Mouse (Mus musculus): Measurements from ENCODE around the gene Prtn3.
"Not testable (repeated sequence)": the region's sequence is repeated elsewhere in the genome, so short reads cannot be mapped to it uniquely, and the experiment has no call there.

The Prtn3 gene

GRCm38 (mm10) chr10:79877757-79878156, 3.5 kb downstream of the Prtn3 start:
- DNase-seq (ENCODE audit: low spot score) = no peak

GRCm38 (mm10) chr10:79879527-79879926, 5.3 kb downstream of the Prtn3 start:
- no peak for DNase-seq (ENCODE audit: low spot score)

GRCm38 (mm10) chr10:79880721-79881120, 6.4 kb downstream of the Prtn3 start:
- DNase-seq (ENCODE audit: low spot score) = no peak

GRCm38 (mm10) chr10:79881981-79882380, 7.7 kb downstream of the Prtn3 start:
- no peak for DNase-seq (ENCODE audit: low spot score)

DNA sequence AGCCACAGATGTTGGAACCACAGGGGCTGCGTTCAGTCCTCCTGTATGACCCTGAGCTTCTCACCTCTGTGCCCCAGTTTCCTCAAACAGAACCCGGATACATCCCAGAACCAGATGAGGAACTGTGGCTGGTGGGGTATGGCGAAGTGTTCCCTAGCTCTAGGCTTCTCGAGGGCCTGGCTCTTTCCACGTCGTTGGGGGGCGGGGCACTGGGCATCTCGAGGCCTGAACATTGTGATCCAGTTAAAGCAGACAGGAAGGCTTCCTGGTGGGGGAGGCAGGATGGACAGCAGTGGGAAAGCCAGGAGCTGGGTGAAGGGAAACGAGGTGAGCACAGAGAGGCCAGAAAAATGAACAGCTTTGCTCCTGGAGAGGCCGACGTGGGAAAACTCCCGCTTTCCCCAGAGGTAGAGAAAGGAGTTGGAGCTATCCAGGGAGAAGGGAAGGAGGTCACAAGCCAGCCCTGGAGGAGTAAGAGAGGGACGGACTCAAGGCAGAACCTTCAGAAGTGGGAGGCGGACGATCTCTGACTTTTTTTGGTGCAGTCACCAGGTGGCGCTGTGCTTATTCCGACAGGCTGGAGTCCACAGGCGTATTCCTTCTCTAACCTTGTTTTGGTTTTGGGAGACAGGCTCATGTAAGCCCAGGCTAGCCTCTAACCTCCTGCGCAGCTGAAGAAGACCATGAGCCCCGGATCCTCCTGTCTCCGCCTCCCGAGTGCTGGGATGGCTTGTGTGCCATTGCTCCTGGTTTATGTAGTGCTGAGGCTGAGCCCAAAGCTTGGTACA, 9.2 kb downstream of the Prtn3 start:
- peak; percentile 81 for DNase-seq (ENCODE audit: low spot score)

DNA sequence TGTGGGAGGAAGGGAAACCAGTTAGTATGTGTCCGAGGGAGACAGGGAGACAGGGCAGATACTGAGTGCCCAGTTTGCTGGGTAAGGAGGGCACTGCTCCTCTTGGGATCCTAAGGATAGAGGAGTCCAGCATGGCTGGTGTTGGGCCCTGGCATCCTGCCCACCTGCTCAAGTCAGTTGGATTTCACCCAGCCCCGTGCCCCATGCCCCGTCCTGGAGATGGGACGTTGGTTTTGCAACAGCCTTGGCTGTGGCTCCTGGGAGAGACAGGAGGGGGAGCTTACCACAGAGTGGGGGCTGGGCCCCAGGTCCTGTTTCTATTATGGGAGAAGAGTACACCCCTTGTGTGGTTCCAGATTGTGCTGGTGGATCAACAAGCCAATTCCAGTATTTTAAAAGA, 10.2 kb downstream of the Prtn3 start:
- DNase-seq (ENCODE audit: low spot score) = no peak

- not testable (repeated sequence) for DNase-seq (ENCODE audit: low spot score)
Observed at GRCm38 (mm10) chr10:79884938-79885337, 10.7 kb downstream of the Prtn3 start.

GRCm38 (mm10) chr10:79886054-79886453, 11.8 kb downstream of the Prtn3 start, which contains the start of gene Elane:
Elane (plus strand) TSS chr10:79886247.
- no peak for DNase-seq (ENCODE audit: low spot score)

DNA sequence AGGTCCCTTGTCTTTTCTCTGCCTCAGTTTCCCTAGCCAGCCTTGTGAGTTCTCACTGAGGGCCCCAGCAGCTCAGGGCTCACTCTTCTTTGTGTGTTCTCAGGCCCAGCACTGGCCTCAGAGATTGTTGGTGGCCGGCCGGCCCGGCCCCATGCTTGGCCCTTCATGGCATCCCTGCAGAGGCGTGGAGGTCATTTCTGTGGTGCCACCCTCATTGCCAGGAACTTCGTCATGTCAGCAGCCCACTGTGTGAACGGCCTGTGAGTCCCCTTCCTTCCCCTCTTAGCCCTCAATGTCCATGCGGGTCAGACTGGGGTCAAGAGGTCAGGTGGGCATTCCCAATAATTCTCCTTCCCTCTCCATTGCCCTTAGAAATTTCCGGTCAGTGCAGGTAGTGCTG, 12.3 kb downstream of the Prtn3 start:
- no peak for DNase-seq (ENCODE audit: low spot score)

- no peak for DNase-seq (ENCODE audit: low spot score)
Observed at GRCm38 (mm10) chr10:79889386-79889785, 15.1 kb downstream of the Prtn3 start.

DNA sequence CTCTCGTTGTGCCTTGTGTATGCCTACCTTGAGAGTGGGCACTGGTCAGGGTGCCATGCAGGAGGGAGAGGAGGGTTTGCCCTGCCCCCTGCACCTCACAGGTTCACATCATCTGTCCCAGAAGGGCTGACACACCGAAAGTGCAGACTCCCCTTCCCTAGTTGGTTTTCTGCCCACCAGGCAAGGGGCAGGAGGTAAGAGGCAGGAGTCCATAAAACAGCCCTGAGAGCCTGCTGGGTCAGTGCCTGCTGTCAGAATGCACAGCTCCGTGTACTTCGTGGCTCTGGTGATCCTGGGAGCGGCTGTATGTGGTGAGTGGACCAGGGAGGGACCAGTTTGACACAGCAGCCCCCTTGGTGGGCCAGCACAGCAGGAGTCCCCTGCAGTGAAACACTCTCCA, 16.4 kb downstream of the Prtn3 start, which contains the start of gene Cfd:
Gene Cfd (plus strand): TSS at position 184 of the 400 bp plus-strand sequence.
- DNase-seq (ENCODE audit: low spot score) = no peak

DNA sequence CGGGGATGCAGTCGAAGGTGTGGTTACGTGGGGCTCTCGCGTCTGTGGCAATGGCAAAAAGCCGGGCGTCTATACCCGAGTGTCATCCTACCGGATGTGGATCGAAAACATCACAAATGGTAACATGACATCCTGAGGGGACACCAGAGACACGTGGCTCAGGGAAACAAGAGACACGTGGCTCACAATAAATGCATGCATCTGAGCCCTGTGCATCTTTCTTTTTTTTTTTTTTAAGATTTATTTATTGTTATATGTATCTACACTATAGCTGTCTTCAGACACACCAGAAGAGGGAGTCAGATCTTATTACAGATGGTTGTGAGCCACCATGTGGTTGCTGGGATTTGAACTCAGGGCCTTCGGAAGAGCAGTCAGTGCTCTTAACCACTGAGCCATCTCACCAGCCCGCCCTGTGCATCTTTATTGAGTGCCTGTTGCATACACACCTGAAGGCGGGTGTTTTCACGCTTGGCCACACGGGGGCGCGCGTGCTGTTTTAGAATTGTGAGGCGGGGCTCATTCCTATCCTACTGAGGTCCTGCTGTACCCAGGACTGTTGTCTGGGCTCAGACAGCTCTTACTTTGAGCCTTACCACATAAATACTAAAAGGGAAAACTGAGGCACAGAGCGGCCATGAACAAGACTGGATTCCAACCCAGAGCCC, 18.3 kb downstream of the Prtn3 start:
- DNase-seq (ENCODE audit: low spot score) = peak; percentile 78

DNA sequence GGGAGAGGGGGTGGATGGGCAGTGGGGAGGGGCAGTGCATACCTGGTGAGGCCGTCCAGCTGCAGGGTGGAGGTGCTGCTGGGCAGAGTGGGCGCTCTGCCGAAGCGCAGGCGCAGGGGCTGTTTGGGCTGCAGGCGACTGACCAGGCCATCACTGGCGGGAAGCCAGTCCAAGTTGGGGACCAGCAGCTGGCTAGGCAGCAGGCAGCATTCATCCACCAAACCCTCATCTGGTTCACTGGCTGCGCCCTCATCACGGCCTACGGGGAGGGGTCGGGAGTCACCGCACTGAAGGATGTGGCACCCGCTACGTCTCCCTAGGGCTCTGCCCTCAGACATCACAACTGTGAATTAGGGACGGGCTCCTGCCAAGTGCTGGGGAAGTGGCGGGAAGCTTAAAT, 22.0 kb downstream of the Prtn3 start:
- DNase-seq (ENCODE audit: low spot score) = no peak

- DNase-seq (ENCODE audit: low spot score) = no peak
Observed at GRCm38 (mm10) chr10:79896814-79897213, 22.5 kb downstream of the Prtn3 start.

DNA sequence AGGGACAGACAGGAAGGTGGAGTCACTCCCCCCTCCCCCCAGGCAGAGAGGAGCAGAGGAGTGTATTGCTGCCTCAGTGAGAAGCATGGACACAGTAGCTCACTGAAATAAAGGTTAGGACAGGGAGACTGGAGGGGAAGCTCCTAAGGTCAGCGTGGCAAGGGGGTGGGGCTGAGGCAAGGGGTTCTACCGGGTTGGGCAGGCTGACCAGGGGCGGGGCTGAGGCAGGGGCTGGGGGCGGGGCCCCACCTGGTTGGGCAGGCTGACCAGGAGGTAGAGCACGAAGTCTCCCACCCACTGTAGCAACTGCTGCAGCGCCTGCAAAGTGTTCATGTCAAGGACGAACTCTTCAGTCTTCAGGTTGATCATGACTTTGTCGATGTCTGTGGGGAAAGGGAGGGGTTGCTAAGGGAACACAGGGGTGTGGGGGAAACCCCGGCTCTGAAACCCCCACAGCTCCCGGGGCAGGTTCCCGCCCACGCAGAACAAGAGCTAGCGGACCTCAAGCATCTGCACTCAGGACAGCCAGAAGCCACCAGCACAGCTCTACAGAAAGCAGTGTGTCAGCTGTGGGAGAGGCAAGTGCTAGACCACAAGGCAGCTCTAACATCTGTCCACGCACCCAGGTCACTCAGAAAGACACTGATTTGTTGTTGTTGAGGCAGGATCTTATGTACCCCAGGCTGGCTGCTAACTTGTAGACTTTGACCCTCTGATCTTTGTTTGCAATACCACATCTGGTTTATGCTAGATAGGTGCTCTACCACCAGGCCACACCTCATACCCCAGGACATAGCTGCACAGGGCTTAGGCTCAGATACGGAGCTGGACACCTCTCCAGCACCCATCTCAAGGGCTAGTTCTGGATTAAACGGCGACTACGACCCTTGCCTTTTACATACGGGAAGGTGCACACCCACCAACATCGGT, 23.3 kb downstream of the Prtn3 start:
- no peak for DNase-seq (ENCODE audit: low spot score)

DNA sequence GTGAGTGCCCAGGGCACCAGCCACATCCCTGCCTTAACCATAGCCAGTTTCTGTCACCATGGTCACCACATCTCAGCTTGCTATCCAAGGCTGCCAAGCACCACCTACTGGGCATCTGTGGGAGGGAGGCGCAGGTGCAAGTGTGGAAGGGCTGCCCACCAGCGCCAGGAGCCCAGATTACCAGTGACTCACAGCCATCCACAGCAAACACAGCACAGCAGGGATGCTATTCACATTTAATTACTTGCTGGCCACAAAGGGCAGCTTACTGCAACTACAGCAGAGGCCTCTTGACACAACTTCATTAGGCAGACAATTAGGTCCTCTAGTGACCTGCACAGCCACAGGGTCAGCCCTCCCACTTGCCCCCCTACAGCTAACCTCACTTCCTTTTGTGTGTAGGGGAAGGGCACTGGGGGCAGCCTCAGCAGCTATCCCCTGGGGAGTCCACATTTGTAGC, 26.7 kb downstream of the Prtn3 start:
- no peak for DNase-seq (ENCODE audit: low spot score)

DNA sequence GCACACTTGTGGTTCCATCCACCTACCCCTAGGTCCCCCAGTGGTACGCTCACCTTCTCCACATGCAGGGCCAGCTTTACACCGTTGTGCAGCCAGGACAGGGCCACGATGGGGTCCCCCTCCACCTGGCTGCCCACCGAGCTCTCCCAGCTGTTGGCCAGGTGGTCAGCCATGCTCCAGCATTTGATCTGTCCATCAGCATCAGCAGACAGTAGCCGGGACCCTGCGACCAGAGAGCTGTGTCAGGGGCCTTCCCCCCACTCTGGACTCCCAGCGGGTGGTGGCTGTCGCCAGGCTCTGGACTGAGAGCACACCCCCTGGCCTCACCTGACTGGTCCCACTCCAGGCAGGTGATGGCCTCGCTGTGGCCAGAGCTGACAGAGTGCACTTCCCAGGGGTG, 32.4 kb downstream of the Prtn3 start:
- no peak for DNase-seq (ENCODE audit: low spot score)

- DNase-seq (ENCODE audit: low spot score) = no peak
Observed at GRCm38 (mm10) chr10:79907415-79907814, 33.1 kb downstream of the Prtn3 start.

- DNase-seq (ENCODE audit: low spot score) = peak; percentile 92
Observed at GRCm38 (mm10) chr10:79908167-79909091, 34.2 kb downstream of the Prtn3 start, which contains the start of gene Med16. Med16 (minus strand) TSS chr10:79908923.

- DNase-seq (ENCODE audit: low spot score) = no peak
Observed at GRCm38 (mm10) chr10:79909092-79909922, 35.0 kb downstream of the Prtn3 start.

Data from urinary bladder, postnatal 25 days (tissue).